Mouse (Mus musculus): ENCODE measurements around the gene Snx17. TPM values are rescaled to one million over a fixed set of nuclear protein-coding genes. Genes with fewer than 3 reads are reported as not detected.
A peak's percentile ranks its signal among the peaks of the same experiment; 100 is the strongest.

The Snx17 gene
- 87.6 and 90.6 TPM in 2 replicates for polyA plus RNA-seq (2012; rRNA removed)

DNA sequence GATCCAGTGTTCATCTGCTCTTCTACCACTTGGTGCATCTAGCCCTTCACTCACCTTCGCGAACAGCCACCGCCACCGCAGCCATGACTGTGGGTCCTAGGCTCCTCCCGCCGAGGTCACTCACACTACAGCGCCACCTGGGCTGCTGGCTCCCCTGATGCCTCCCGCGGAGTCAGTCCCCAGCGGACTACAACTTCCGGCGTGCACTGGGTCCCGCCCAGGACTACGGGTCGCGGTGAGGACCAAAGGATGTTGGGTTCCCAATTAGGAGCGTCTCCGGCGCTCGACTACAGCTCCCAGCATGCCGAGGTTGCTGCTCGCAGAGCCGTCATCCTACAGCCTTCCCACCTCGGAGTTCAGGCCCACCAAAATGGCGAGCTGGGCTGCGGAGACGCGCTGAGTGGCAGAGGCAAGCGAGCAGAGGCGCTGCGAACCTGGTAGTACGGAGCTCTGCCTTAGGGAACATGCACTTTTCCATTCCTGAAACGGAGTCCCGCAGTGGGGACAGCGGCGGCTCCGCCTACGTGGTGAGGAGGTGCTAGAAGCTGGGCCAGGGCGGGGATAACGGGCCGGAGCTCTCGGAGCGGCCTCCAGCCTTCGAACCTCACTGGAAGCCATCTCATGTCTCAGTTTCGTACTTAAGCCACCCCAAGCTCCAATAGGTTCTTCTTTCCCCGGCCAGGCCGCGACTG is at the start of gene Snx17, which contains the start of gene Eif2b4:
TSS of gene Snx17 (plus strand) at position 289 of the 692 bp plus-strand sequence.
TSS of gene Eif2b4 (minus strand) at position 492 of the 692 bp plus-strand sequence.
- Histone ChIP-seq H3K4me1 (ENCODE audit: control insufficient read depth, insufficient read depth, low read length) (peaks cover 4% of the 10 kb centered on the region), H3K4me3 (ENCODE audit: insufficient read depth, low read length) (peak within 1 kb of the TSS; percentile 71), H3K27ac (ENCODE audit: insufficient read depth, low read length) (peak within 1 kb of the TSS; percentile 26)
- TF ChIP-seq CTCF (IDR thresholded peaks at IDR 0.05; ENCODE audit: extremely low read depth, insufficient read depth, low read length) = 0 out of 2 replicates have a peak, but pooled peaks have one; percentile 12
- peak; percentile 86 for TF ChIP-seq POLR2A (IDR thresholded peaks at IDR 0.05; ENCODE audit: extremely low read depth, insufficient read depth, low read length)

DNA sequence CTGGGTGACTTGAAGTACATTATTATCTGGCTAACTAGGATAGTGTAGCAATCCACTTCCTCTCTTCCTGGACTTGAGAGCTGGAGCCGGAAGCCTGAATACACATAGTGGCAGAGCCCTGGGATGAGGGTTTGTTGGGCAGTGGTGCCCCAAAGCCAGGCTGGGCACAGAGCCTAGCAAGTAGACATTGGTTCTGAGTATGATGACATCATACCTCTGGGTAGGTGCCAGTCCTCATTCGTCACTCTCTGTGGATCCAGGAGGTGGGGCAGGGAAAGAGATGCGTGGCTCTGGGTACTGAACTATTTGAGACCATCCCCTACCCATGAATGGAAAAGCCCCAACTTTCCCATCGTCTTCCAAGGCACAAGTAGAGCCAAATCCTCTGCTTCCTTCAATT is 43.2 kb upstream of the Snx17 start:
- peaks cover 4% of the 10 kb centered on the region for H3K4me1 ChIP-seq (ENCODE audit: control insufficient read depth, insufficient read depth, low read length)
- TF ChIP-seq CTCF (IDR thresholded peaks at IDR 0.05; ENCODE audit: extremely low read depth, insufficient read depth, low read length) = no peak
- TF ChIP-seq POLR2A (IDR thresholded peaks at IDR 0.05; ENCODE audit: extremely low read depth, insufficient read depth, low read length) = no peak

DNA sequence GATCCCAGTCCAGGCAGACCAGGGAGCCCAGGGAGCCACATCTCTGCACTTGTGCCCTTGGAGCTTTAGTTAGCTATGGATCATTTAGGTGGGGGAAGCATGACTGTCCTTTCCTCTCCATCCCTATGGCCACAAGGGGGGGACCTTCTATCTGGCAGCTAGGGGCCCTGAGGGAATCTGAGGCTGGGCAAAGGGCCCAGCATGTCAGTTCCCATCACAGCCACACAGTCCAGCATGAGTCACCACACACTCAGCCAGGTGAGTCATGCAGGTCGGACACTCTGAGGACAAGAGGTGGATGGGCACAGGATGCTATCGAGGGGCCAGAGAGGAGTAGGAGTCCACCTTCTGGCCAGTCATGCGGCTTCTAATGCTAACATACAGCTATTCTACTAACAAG is 41.3 kb upstream of the Snx17 start:
- Histone ChIP-seq H3K4me1 (ENCODE audit: control insufficient read depth, insufficient read depth, low read length) (peaks cover 4% of the 10 kb centered on the region), H3K27ac (ENCODE audit: insufficient read depth, low read length) (no peak overlapping the region), H3K4me3 (ENCODE audit: insufficient read depth, low read length) (no peak overlapping the region)
- TF ChIP-seq POLR2A (IDR thresholded peaks at IDR 0.05; ENCODE audit: extremely low read depth, insufficient read depth, low read length) (no peak), CTCF (IDR thresholded peaks at IDR 0.05; ENCODE audit: extremely low read depth, insufficient read depth, low read length) (no peak)

More for the DNA sequence above, 43.2 kb upstream of the Snx17 start:
- Histone ChIP-seq H3K27ac (ENCODE audit: insufficient read depth, low read length) (no peak overlapping the region), H3K4me3 (ENCODE audit: insufficient read depth, low read length) (no peak overlapping the region)

DNA sequence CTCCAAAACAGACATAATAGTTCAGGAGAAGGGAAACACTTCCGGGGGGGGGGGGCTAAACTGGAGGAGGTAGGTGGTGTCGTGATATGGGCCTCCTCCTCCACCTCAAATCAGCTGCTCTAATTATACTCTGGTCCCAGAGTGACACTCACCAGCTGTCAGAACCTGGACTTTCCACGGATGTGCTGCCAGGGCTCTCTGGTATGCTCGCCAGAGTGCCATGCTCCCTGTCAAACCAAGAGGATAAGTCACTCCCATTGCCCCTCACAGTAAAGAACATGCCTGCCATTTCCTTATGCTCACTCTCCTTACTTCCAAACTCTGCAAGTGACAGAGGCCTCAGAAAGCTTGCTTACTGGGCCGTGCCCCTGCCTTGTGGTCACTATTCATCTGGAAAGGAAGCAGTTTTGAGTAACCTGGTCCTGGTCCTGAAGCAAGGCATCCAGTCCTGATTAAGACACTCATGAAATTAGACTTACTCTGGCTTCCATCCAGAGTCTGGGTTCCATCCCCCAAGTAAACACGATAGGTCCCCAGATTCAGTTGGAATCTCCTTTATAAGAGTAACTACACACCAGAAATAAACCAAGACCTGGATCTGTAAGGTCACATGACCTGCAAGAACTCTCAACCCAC is 39.4 kb upstream of the Snx17 start:
- TF ChIP-seq CTCF (IDR thresholded peaks at IDR 0.05; ENCODE audit: extremely low read depth, insufficient read depth, low read length) = no peak
- TF ChIP-seq POLR2A (IDR thresholded peaks at IDR 0.05; ENCODE audit: extremely low read depth, insufficient read depth, low read length) = no peak
- H3K27ac ChIP-seq (ENCODE audit: insufficient read depth, low read length) = peak overlapping the region; percentile 74; the same call in 1 of the 2 replicates
- H3K4me3 ChIP-seq (ENCODE audit: insufficient read depth, low read length) = peak overlapping the region; percentile 74
- peaks cover 4% of the 10 kb centered on the region for H3K4me1 ChIP-seq (ENCODE audit: control insufficient read depth, insufficient read depth, low read length)

DNA sequence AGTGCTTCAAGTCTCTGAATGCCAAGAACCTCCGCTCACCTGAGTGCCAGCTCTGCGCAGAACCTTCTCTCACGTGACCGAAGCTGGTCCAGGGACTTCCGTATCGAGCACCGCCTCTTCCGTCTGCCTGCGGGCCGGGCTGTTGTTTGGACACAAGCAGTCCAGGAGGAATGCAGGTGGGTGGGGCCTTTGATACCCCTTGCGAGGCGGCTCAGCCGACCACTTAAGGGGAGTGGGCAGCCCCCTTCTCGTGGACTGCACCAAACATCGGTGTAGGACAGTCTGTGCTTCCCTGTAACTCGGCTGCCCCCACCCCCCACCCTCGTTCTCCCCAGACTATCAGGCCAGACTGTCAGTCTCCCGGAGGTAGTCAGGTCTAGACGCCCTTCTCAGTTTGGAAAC is 38.9 kb upstream of the Snx17 start, which contains the start of gene Mpv17:
TSS of gene Mpv17 (minus strand) at position 100 of the 402 bp plus-strand sequence.
- Histone ChIP-seq H3K27ac (ENCODE audit: insufficient read depth, low read length) (peak within 1 kb of the TSS; percentile 74), H3K4me1 (ENCODE audit: control insufficient read depth, insufficient read depth, low read length) (peaks cover 4% of the 10 kb centered on the region), H3K4me3 (ENCODE audit: insufficient read depth, low read length) (peak within 1 kb of the TSS; percentile 74)
- no peak for TF ChIP-seq CTCF (IDR thresholded peaks at IDR 0.05; ENCODE audit: extremely low read depth, insufficient read depth, low read length)
- peak; percentile 89 for TF ChIP-seq POLR2A (IDR thresholded peaks at IDR 0.05; ENCODE audit: extremely low read depth, insufficient read depth, low read length)

DNA sequence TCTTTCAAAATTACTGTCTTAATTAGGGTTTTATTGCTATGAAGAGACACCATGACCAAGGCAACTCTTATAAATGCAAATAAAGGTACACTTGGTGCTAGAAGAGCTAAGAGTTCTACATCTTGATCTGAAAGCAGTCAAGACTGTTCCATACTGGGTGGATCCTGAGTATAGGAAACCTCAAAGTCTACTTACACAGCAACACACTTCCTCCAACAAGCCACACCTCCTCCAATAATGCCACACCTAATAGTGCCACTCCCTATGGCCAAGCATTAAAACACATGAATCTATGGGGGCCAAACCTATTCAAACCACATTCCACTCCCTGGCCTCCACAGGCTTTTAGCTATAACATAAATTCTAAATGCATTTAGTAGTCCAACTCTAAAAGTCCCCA is 30.6 kb upstream of the Snx17 start:
- TF ChIP-seq POLR2A (IDR thresholded peaks at IDR 0.05; ENCODE audit: extremely low read depth, insufficient read depth, low read length) (no peak), CTCF (IDR thresholded peaks at IDR 0.05; ENCODE audit: extremely low read depth, insufficient read depth, low read length) (no peak)
- Histone ChIP-seq H3K27ac (ENCODE audit: insufficient read depth, low read length) (no peak overlapping the region), H3K4me3 (ENCODE audit: insufficient read depth, low read length) (no peak overlapping the region), H3K4me1 (ENCODE audit: control insufficient read depth, insufficient read depth, low read length) (no peaks in the 10 kb centered on the region)

DNA sequence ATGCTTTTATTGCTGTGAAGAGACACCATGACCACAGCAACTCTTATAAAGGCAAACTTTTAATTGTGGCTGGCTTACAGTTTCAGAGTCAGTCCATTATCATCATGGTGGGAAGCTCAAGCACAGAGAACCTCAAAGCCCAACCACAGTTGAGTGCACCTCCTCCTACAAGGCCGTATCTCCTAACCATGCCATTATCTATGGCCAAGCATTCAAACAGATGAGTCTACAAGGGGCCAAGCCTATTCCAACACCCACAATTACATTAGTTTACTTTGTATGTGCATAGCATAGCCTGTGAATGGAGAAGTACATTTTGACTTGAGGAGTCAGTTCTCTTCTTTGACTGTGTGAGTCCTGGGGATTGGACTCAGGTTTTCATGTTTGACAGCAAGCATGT is 28.1 kb upstream of the Snx17 start:
- H3K4me3 ChIP-seq (ENCODE audit: insufficient read depth, low read length) = no peak overlapping the region
- no peak for TF ChIP-seq POLR2A (IDR thresholded peaks at IDR 0.05; ENCODE audit: extremely low read depth, insufficient read depth, low read length)
- no peak for TF ChIP-seq CTCF (IDR thresholded peaks at IDR 0.05; ENCODE audit: extremely low read depth, insufficient read depth, low read length)
- no peaks in the 10 kb centered on the region for H3K4me1 ChIP-seq (ENCODE audit: control insufficient read depth, insufficient read depth, low read length)
- H3K27ac ChIP-seq (ENCODE audit: insufficient read depth, low read length) = no peak overlapping the region

DNA sequence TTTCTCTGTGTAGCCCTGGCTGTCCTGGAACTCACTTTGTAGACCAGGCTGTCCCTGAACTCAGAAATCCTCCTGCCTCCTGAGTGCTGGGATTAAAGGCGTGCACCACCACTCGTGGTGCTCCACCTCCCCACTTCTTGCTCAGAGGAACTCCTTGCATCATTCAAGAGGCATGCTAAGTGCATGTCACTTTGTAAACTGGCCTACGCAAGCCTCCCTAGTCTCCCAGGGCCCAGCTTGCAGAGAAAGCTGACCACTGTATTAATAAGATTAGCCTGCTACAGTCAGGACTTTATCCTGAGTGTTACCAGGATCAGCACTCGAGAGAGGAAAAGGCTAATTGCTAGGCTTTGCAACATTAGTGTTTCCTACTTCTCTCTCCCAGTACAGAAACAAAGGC is 24.4 kb upstream of the Snx17 start:
- Histone ChIP-seq H3K4me3 (ENCODE audit: insufficient read depth, low read length) (no peak overlapping the region), H3K27ac (ENCODE audit: insufficient read depth, low read length) (no peak overlapping the region), H3K4me1 (ENCODE audit: control insufficient read depth, insufficient read depth, low read length) (no peaks in the 10 kb centered on the region)
- no peak for TF ChIP-seq POLR2A (IDR thresholded peaks at IDR 0.05; ENCODE audit: extremely low read depth, insufficient read depth, low read length)
- no peak for TF ChIP-seq CTCF (IDR thresholded peaks at IDR 0.05; ENCODE audit: extremely low read depth, insufficient read depth, low read length)

- Histone ChIP-seq H3K4me1 (ENCODE audit: control insufficient read depth, insufficient read depth, low read length) (no peaks in the 10 kb centered on the region), H3K27ac (ENCODE audit: insufficient read depth, low read length) (no peak overlapping the region), H3K4me3 (ENCODE audit: insufficient read depth, low read length) (peak overlapping the region; percentile 93)
- no peak for TF ChIP-seq CTCF (IDR thresholded peaks at IDR 0.05; ENCODE audit: extremely low read depth, insufficient read depth, low read length)
- no peak for TF ChIP-seq POLR2A (IDR thresholded peaks at IDR 0.05; ENCODE audit: extremely low read depth, insufficient read depth, low read length)
Measured at GRCm38 (mm10) chr5:31179301-31179765, 13.7 kb upstream of the Snx17 start.
